Mouse (Mus musculus): ENCODE results near the gene Cirbp. TPM values are rescaled to one million over a fixed set of nuclear protein-coding genes. Genes with fewer than 3 reads are reported as not detected.

Gene Cirbp
- polyA plus RNA-seq, 1 experiment from 2014 or later, result 59.7 TPM

DNA sequence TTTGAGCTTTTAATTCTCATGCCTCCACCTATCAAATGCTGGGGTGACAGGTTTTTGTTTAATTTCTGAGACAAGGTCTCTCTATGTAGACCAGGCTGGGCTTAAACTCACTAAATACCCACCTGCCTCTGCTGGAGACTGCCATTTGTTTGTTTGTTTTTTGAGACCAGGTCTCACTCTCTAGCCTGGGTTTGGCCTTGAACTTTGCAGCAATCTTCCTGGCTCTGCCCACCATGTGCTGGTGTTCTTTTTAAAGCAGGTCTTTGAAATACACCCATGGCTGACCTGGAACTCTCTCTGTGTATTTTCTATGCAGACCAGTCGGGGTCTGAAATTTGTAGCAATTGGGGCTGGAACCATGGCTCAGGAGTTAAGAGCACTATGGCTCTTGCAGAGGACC is 30.1 kb upstream of the Cirbp start:
- Histone ChIP-seq H3K9ac (ENCODE audit: low read depth, low read length) (no peak overlapping the region), H3K9me3 (ENCODE audit: control insufficient read depth, low read length) (0 out of 2 replicates have a peak, but pooled peaks cover 3% of the 10 kb centered on the region), H3K4me3 (ENCODE audit: low read depth, low read length) (no peak overlapping the region), H3K36me3 (ENCODE audit: control insufficient read depth, insufficient read depth, low read length) (peaks cover 38% of the 10 kb centered on the region), H3K4me2 (ENCODE audit: low read depth, low read length) (no peak overlapping the region), H3K27me3 (replicated peaks; ENCODE audit: control insufficient read depth, insufficient read depth, low read length) (peaks cover 24% of the 10 kb centered on the region), H3K27ac (replicated peaks; ENCODE audit: low read depth, low read length) (no peak overlapping the region), H3K4me1 (ENCODE audit: control insufficient read depth, insufficient read depth, low read length) (peaks cover 20% of the 10 kb centered on the region)
- 88% methylated on average over 1 of the region's 1 CpGs for WGBS
- ATAC-seq (ENCODE audit: low read depth) (no peak), DNase-seq (ENCODE audit: low spot score) (no peak)

DNA sequence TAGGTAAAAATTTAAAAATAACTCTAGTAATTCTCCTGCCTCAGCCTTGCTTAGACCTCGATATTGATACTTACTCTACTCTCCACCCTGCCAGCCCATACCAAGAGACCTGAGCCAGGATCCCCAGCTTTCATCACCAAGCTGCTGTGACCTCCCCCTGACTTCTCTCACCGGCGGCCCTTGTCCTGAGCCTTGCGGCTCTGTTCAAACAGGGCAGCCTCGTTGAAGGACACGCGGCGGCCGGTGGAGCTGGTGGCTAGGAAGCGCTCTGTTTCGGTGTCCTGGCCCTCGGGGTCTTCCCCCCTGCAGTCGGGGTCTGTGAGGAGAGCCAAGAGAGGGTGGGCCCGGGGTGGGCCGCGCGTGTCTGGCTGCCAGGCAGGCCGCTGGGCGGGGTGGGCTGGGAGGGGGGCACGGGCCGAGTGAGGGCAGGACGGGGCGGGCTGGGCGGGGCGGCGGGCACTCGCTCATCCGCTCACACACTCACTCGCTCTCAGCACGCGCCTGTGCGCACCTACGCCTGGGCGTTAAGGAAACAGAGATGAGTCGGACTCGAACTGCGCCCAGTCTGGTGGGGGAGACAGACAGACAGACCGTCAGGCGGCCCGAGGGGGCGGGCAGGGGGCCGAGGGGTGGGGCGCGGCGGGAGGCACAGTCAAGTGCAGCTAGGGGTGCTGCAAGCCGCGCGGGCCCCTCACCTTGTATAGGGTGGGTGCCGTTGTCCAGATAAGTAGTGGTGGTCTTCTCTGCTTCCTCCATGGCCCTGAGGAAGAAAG is 29.4 kb upstream of the Cirbp start:
- Histone ChIP-seq H3K27me3 (replicated peaks; ENCODE audit: control insufficient read depth, insufficient read depth, low read length) (peaks cover 24% of the 10 kb centered on the region), H3K4me2 (ENCODE audit: low read depth, low read length) (peak overlapping the region; percentile 96), H3K4me3 (ENCODE audit: low read depth, low read length) (peak overlapping the region; percentile 69), H3K4me1 (ENCODE audit: control insufficient read depth, insufficient read depth, low read length) (peaks cover 20% of the 10 kb centered on the region), H3K9me3 (ENCODE audit: control insufficient read depth, low read length) (0 out of 2 replicates have a peak, but pooled peaks cover 3% of the 10 kb centered on the region), H3K36me3 (ENCODE audit: control insufficient read depth, insufficient read depth, low read length) (peaks cover 32% of the 10 kb centered on the region), H3K9ac (ENCODE audit: low read depth, low read length) (no peak overlapping the region), H3K27ac (replicated peaks; ENCODE audit: low read depth, low read length) (no peak overlapping the region)
- WGBS, result 23% methylated on average over 13 of the region's 49 CpGs
- DNase-seq (ENCODE audit: low spot score) (no peak), ATAC-seq (ENCODE audit: low read depth) (no peak)

DNA sequence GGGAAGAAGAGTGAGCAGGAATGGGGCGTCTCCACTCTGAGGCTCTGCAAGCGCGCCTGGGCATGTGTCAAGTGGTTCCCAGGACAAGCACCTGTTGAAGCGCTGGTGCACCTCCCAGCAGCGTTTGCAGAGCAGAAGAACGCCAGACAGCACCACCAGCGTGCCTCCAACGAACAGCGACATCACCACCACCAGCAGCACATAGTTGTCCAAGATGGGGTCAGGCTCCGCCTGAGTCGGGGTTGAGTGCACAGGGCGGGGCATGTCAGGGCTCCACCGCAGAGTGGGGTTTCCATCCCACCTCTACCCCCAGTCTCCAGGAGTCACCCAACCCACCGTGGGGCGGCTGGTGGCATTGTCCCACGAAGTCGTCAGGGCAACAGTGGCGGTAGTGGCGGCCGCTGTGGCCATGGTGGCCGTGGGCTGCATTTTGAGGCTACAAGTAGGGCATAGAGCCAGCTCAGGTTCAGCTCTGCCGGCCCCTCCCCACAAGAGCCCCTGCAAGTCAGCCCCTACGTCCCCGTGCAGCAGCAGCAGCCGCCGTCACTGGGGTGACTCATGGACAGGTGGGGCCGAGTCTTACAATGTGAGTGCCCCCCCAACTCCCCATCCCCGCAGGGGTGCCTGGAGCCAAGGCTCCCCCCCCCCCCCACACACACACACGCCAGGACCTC is 28.7 kb upstream of the Cirbp start:
- Histone ChIP-seq H3K4me2 (ENCODE audit: low read depth, low read length) (peak overlapping the region; percentile 96), H3K27ac (replicated peaks; ENCODE audit: low read depth, low read length) (no peak overlapping the region), H3K4me1 (ENCODE audit: control insufficient read depth, insufficient read depth, low read length) (peaks cover 20% of the 10 kb centered on the region), H3K27me3 (replicated peaks; ENCODE audit: control insufficient read depth, insufficient read depth, low read length) (peaks cover 24% of the 10 kb centered on the region), H3K9ac (ENCODE audit: low read depth, low read length) (peak overlapping the region; percentile 37; the same call in 1 of the 2 replicates), H3K9me3 (ENCODE audit: control insufficient read depth, low read length) (0 out of 2 replicates have a peak, but pooled peaks cover 3% of the 10 kb centered on the region), H3K36me3 (ENCODE audit: control insufficient read depth, insufficient read depth, low read length) (peaks cover 25% of the 10 kb centered on the region), H3K4me3 (ENCODE audit: low read depth, low read length) (peak overlapping the region; percentile 69)
- 3% methylated on average over 24 of the region's 29 CpGs for WGBS
- peak; percentile 63 for DNase-seq (ENCODE audit: low spot score)
- no peak for ATAC-seq (ENCODE audit: low read depth)

DNA sequence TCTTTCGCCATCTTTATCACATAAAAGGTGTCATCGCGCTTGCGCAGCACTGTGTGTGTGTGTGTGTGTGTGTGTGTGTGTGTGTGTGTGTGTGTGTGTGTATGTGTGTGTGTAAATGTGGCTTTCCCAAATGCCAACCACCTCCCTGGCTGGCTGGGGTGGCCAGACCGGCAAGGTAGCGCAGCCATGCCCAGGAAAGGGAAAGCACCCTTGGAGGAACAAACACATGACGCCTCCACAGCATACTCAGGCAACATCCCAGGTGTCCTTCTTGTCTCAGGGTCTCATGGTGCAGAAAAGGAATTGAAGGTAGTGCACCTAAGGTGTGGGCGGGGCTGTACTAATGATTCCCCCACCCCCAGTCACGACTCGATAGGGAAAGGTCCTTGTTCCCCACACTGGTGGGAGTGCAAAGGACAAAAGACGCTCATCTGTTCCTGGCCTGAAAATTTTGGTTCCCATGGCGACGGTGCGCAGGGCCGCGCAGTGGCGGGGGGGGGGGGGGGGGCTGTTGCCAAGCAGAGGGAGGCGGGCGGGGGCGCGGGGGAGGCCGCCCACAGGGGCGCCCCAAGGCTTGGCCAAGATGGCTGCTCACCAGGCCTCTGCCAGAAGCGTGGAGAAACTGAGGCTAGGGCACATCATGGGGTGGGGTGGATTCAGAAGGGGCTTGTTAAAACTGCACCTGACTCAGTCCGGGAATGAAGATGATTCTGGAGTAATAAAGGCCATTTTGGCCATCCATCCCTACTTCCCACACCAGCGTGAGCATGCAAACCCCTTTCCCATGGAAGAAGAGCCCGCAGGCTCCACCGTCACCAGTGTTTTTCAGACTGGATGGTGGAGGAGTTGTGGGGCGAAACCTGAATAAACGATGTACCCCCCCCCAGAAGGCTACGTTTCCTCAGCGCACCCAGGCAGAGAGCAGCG is 27.9 kb upstream of the Cirbp start:
- peak overlapping the region; percentile 69 for H3K4me3 ChIP-seq (ENCODE audit: low read depth, low read length)
- peak overlapping the region; percentile 55; the same call in 1 of the 2 replicates for H3K27ac ChIP-seq (replicated peaks; ENCODE audit: low read depth, low read length)
- no peak for DNase-seq (ENCODE audit: low spot score)
- H3K9me3 ChIP-seq (ENCODE audit: control insufficient read depth, low read length), result 0 out of 2 replicates have a peak, but pooled peaks cover 3% of the 10 kb centered on the region
- ATAC-seq (ENCODE audit: low read depth), result no peak
- H3K9ac ChIP-seq (ENCODE audit: low read depth, low read length), result peak overlapping the region; percentile 76
- H3K4me2 ChIP-seq (ENCODE audit: low read depth, low read length), result peak overlapping the region; percentile 96
- peaks cover 22% of the 10 kb centered on the region for H3K4me1 ChIP-seq (ENCODE audit: control insufficient read depth, insufficient read depth, low read length)
- peaks cover 18% of the 10 kb centered on the region for H3K36me3 ChIP-seq (ENCODE audit: control insufficient read depth, insufficient read depth, low read length)
- WGBS, result 3% methylated on average over 17 of the region's 33 CpGs
- H3K27me3 ChIP-seq (replicated peaks; ENCODE audit: control insufficient read depth, insufficient read depth, low read length), result peaks cover 24% of the 10 kb centered on the region

DNA sequence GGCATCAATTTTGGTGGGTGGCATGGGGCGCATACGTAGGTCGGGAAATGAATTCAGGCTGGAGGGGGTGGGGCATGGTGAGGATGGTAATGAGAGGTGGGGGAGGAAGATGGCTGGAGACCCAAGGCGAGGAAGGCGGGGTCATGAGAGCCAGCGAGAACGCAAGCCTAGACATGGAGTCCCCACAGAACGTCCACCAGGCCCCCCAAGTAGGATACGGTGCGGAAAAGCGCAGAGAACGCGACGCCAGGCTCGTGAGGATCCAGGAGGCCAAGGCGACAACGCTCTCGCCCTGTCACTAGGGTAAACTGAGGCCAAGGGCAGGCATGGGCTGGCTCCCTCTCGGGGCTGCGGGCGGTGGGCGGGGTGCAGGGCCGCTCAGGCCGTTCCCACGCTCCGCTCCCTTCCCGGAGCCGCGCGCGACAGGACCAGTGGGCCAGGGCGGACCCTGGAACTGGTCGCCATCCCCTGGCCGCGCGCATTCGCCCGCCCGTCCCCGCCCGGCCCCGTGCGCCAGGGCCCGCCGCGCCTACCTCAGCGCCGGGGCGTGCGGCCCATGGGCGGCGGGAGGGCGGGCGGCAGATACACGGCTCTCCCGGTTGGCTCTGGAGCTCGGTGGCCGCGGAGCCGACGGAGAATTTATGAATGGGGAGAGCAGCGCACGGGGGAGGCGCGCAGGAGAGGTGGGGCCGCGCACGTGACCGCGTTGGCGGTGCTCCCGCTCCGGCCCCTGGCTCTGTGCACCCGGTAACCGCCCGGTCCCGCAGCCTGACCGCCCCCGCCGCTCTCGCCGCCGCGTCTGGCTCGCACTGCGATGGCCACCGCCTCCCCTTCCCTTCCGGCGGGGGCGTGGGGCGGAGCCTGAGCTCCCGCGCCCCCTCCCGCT is 27.0 kb upstream of the Cirbp start, which contains the start of gene Atp5d:
Gene Atp5d, plus strand, starts transcription at position 80 of the 886 bp plus-strand sequence.
- peak; percentile 1; the same call in 1 of the 2 replicates for ATAC-seq (ENCODE audit: low read depth)

DNA sequence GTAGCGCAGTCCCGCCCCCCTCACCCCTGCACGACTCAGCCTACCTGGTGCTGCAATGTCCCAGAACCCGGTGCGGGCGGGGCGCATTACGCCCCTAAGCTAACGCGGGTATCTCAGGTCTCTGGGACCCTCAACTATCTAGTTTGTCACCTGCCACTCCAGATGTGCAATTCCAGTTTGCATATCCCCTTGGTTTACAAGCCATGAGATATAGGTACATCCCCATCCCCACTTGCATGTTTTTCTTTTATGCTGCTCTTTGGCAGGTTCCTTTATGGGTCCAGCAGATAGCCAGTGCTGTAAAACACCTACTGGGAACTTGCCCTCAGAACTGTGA is 26.4 kb upstream of the Cirbp start:
- DNase-seq (ENCODE audit: low spot score), result no peak
- Histone ChIP-seq H3K27ac (replicated peaks; ENCODE audit: low read depth, low read length) (peak overlapping the region; percentile 73; the same call in 1 of the 2 replicates), H3K36me3 (ENCODE audit: control insufficient read depth, insufficient read depth, low read length) (peaks cover 21% of the 10 kb centered on the region), H3K4me2 (ENCODE audit: low read depth, low read length) (peak overlapping the region; percentile 96), H3K4me1 (ENCODE audit: control insufficient read depth, insufficient read depth, low read length) (peaks cover 23% of the 10 kb centered on the region), H3K9me3 (ENCODE audit: control insufficient read depth, low read length) (0 out of 2 replicates have a peak, but pooled peaks cover 3% of the 10 kb centered on the region), H3K27me3 (replicated peaks; ENCODE audit: control insufficient read depth, insufficient read depth, low read length) (peaks cover 24% of the 10 kb centered on the region), H3K9ac (ENCODE audit: low read depth, low read length) (peak overlapping the region; percentile 76), H3K4me3 (ENCODE audit: low read depth, low read length) (peak overlapping the region; percentile 69)
- peak; percentile 1; the same call in 1 of the 2 replicates for ATAC-seq (ENCODE audit: low read depth)
- WGBS, result 5% methylated on average over 7 of the region's 10 CpGs

More for the DNA sequence above, 27.0 kb upstream of the Cirbp start, which contains the start of gene Atp5d:
- Histone ChIP-seq H3K27ac (replicated peaks; ENCODE audit: low read depth, low read length) (peak within 1 kb of the TSS; percentile 73), H3K9ac (ENCODE audit: low read depth, low read length) (peak within 1 kb of the TSS; percentile 76), H3K4me1 (ENCODE audit: control insufficient read depth, insufficient read depth, low read length) (peaks cover 23% of the 10 kb centered on the region), H3K4me2 (ENCODE audit: low read depth, low read length) (peak within 1 kb of the TSS; percentile 96), H3K36me3 (ENCODE audit: control insufficient read depth, insufficient read depth, low read length) (peaks cover 21% of the 10 kb centered on the region), H3K4me3 (ENCODE audit: low read depth, low read length) (peak within 1 kb of the TSS; percentile 69), H3K9me3 (ENCODE audit: control insufficient read depth, low read length) (0 out of 2 replicates have a peak, but pooled peaks cover 3% of the 10 kb centered on the region), H3K27me3 (replicated peaks; ENCODE audit: control insufficient read depth, insufficient read depth, low read length) (peaks cover 24% of the 10 kb centered on the region)
- DNase-seq (ENCODE audit: low spot score), result peak; percentile 80
- 0% methylated on average over 20 of the region's 94 CpGs for WGBS

DNA sequence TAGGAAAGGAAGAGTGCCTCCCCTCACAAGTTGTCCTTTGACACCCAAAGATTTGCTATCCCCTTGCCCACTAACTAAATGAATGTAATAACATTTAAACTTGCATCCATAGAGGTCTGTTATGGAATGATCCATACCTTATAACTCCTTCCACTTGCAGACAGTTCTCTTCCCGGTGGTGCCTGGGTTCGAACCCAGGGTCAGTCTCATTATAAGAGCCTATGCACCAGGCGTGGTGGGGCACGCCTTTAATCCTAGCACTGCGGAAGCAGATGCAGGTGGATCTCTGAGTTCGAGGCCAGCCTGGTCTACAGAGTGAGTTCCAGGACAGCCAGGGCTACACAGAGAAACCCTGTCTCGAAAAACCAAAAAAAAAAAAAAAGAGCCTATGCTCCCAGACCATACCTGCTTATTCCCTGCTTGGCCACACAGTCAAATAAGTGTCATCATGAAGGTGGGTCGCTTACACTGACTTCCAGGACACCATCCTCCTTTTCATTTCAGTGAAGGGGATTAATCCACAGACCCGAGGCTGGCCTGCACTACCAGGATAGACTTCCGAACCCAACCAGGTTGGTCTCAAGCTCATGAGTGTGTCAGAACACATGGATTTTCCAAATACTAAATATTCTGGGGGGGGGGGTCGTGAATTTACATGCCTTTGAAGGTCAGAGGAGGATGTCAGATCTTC is 25.7 kb upstream of the Cirbp start:
- Histone ChIP-seq H3K9ac (ENCODE audit: low read depth, low read length) (no peak overlapping the region), H3K4me2 (ENCODE audit: low read depth, low read length) (no peak overlapping the region), H3K36me3 (ENCODE audit: control insufficient read depth, insufficient read depth, low read length) (peaks cover 24% of the 10 kb centered on the region), H3K27me3 (replicated peaks; ENCODE audit: control insufficient read depth, insufficient read depth, low read length) (peaks cover 24% of the 10 kb centered on the region), H3K4me3 (ENCODE audit: low read depth, low read length) (no peak overlapping the region), H3K9me3 (ENCODE audit: control insufficient read depth, low read length) (0 out of 2 replicates have a peak, but pooled peaks cover 3% of the 10 kb centered on the region), H3K4me1 (ENCODE audit: control insufficient read depth, insufficient read depth, low read length) (peaks cover 23% of the 10 kb centered on the region), H3K27ac (replicated peaks; ENCODE audit: low read depth, low read length) (0 out of 2 replicates have a peak overlapping the region, but pooled peaks have one; percentile 84)
- DNase-seq (ENCODE audit: low spot score), result no peak
- no peak for ATAC-seq (ENCODE audit: low read depth)
- 75% methylated on average over 11 of the region's 11 CpGs for WGBS
